Comparison of ENCODE assay signal across 20 mouse cellular contexts in the genomic region with DNA sequence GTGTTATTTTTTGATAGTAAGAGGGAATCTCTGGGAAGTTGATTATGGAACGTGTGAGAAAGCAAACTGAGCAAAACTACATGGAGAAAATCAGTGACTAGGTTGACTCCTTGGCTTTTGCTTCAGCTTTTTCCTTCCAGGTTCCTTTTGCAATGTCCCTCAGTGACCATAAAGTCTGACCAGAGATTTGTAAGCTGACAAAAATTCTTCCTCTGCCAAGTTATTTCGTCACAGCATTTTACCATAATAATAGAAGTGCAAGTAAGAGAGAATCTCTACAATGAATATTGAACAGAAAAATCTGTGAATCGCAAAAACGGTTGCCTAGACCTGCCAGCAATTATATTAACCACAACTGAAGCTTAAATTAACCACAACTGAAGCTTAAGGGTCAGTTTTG.
DNase-seq lines count a peak whose midpoint lies in the region; ATAC-seq and TF ChIP-seq lines count a peak whose summit lies in the region.
"Had no signal": no experiment of that assay in that cellular context is flagged by ENCODE, and none has a peak within 500 bp of the region (broad histone marks: within the 10 kb centered on the region; RNA-seq: fewer than 3 reads in every experiment).

No protein-coding gene starts in this region.

- no peak for ATAC-seq in lung, embryonic 14.5 days (ENCODE audit: insufficient read depth)
- ATAC-seq: activated CD4-positive, CD25-positive, alpha-beta regulatory T cell, adult 4 months; forebrain, embryonic 13.5 days; forebrain, embryonic 15.5 days; forebrain, postnatal 0 days; Patski had no signal

- H3K4me2 ChIP-seq in lung, embryonic 14.5 days: no peak overlapping the region
- H3K4me2 ChIP-seq: embryonic facial prominence, embryonic 12.5 days; forebrain, embryonic 13.5 days; forebrain, embryonic 15.5 days had no signal

- H3K27ac ChIP-seq in lung, embryonic 14.5 days (ENCODE audit: low read depth): no peak overlapping the region
- H3K27ac ChIP-seq: embryonic facial prominence, embryonic 10.5 days; embryonic facial prominence, embryonic 12.5 days; forebrain, embryonic 13.5 days; forebrain, embryonic 15.5 days had no signal

- no peaks in the 10 kb centered on the region for H3K9me3 ChIP-seq in lung, embryonic 14.5 days (ENCODE audit: low read depth, low read length)
- H3K9me3 ChIP-seq: embryonic facial prominence, embryonic 10.5 days; embryonic facial prominence, embryonic 12.5 days; forebrain, embryonic 13.5 days; forebrain, embryonic 15.5 days had no signal

- H3K4me3 ChIP-seq in lung, embryonic 14.5 days (ENCODE audit: low read depth, low read length): no peak overlapping the region
- H3K4me3 ChIP-seq: embryonic facial prominence, embryonic 10.5 days; embryonic facial prominence, embryonic 12.5 days; forebrain, embryonic 13.5 days; forebrain, embryonic 15.5 days had no signal

- TF ChIP-seq CTCF in lung, embryonic 14.5 days (IDR thresholded peaks at IDR 0.05; ENCODE audit: low read depth): no peak

- 64% methylated on average over 4 of the region's 4 CpGs for WGBS in lung, embryonic 14.5 days

- H3K4me1 ChIP-seq in lung, embryonic 14.5 days (ENCODE audit: insufficient read depth): no peaks in the 10 kb centered on the region; the same call in 1 of the 2 replicates
- H3K4me1 ChIP-seq: embryonic facial prominence, embryonic 12.5 days; forebrain, embryonic 13.5 days; forebrain, embryonic 15.5 days had no signal

- H3K9ac ChIP-seq in lung, embryonic 14.5 days: no peak overlapping the region
- H3K9ac ChIP-seq: embryonic facial prominence, embryonic 12.5 days; forebrain, embryonic 13.5 days; forebrain, embryonic 15.5 days; forebrain, postnatal 0 days had no signal

- peak; percentile 68 for DNase-seq in lung, embryonic 14.5 days
- DNase-seq in lung, postnatal 10 days: no peak
- peak; percentile 13 for DNase-seq in Muller cell, postnatal 12 days (ENCODE audit: inconsistent ontology term)
- DNase-seq in adipocyte (ENCODE audit: low spot score): peak; percentile 71
- DNase-seq in adrenal gland, postnatal 25 days: no peak
- DNase-seq: adrenal gland, adult 2 months; adrenal gland, postnatal 10 days; adrenal gland, postnatal 36 days; cerebellum, adult 11-12 months; cerebellum, adult 2 months; cerebellum, adult 9-10 months; cerebellum, postnatal 10 days; cerebellum, postnatal 25 days; forebrain, postnatal 0 days had no signal

- H3K27me3 ChIP-seq in lung, embryonic 14.5 days (ENCODE audit: insufficient read depth, low read length): no peaks in the 10 kb centered on the region
- H3K27me3 ChIP-seq: embryonic facial prominence, embryonic 12.5 days; forebrain, embryonic 13.5 days; forebrain, embryonic 15.5 days had no signal

- H3K36me3 ChIP-seq in lung, embryonic 14.5 days (ENCODE audit: insufficient read depth): no peaks in the 10 kb centered on the region
- H3K36me3 ChIP-seq: embryonic facial prominence, embryonic 10.5 days; embryonic facial prominence, embryonic 12.5 days; forebrain, embryonic 15.5 days had no signal

Comparison
In these comparisons a context has a peak if more than half of its experiments do, and no peak if none do; other contexts are left out.
1. DNase-seq: peak in lung, embryonic 14.5 days (single experiment), Muller cell, postnatal 12 days (single experiment) and adipocyte (single experiment); none in lung, postnatal 10 days (single experiment) and adrenal gland, postnatal 25 days (single experiment).